In genomic region chr16:30477791-30478190, GRCm38 (mm10) we compare ENCODE assay signal across 22 mouse cellular contexts.
DNase-seq lines count a peak whose midpoint lies in the region; ATAC-seq and TF ChIP-seq lines count a peak whose summit lies in the region.
"Had no signal": no experiment of that assay in that cellular context is flagged by ENCODE, and none has a peak within 500 bp of the region (broad histone marks: within the 10 kb centered on the region; RNA-seq: fewer than 3 reads in every experiment).

No protein-coding gene starts in this region.

- 86% methylated on average over 5 of the region's 5 CpGs for WGBS in kidney, embryonic 15.5 days
- 78% methylated on average over 5 of the region's 5 CpGs for WGBS in liver, adult 2 months
- 75% methylated on average over 5 of the region's 5 CpGs for WGBS in liver, embryonic 11.5 days

- no peaks in the 10 kb centered on the region for H3K9me3 ChIP-seq in kidney, embryonic 15.5 days (replicated peaks)
- H3K9me3 ChIP-seq in liver, embryonic 11.5 days (ENCODE audit: control insufficient read depth, low read length) = no peaks in the 10 kb centered on the region
- H3K9me3 ChIP-seq: embryonic facial prominence, embryonic 13.5 days; embryonic facial prominence, embryonic 15.5 days; forebrain, embryonic 10.5 days; forebrain, embryonic 12.5 days had no signal

- no peak overlapping the region for H3K4me2 ChIP-seq in kidney, embryonic 15.5 days
- no peak overlapping the region for H3K4me2 ChIP-seq in liver, embryonic 11.5 days
- H3K4me2 ChIP-seq: embryonic facial prominence, embryonic 13.5 days; embryonic facial prominence, embryonic 15.5 days; forebrain, embryonic 12.5 days had no signal

- no peak for TF ChIP-seq POLR2A in liver, adult 2 months (IDR thresholded peaks at IDR 0.05; ENCODE audit: extremely low read depth, insufficient read depth, low read length)

- no peak overlapping the region for H3K9ac ChIP-seq in kidney, embryonic 15.5 days
- H3K9ac ChIP-seq in liver, adult 2 months (ENCODE audit: low read depth, low read length) = no peak overlapping the region
- H3K9ac ChIP-seq in liver, embryonic 11.5 days (ENCODE audit: low read depth, low read length) = no peak overlapping the region
- H3K9ac ChIP-seq: embryonic facial prominence, embryonic 13.5 days; embryonic facial prominence, embryonic 15.5 days; forebrain, embryonic 12.5 days had no signal

- peaks cover 11% of the 10 kb centered on the region; the same call in 1 of the 2 replicates for H3K4me1 ChIP-seq in kidney, embryonic 15.5 days
- H3K4me1 ChIP-seq in liver, adult 2 months (ENCODE audit: control insufficient read depth, insufficient read depth, low read length) = no peaks in the 10 kb centered on the region
- no peaks in the 10 kb centered on the region for H3K4me1 ChIP-seq in liver, embryonic 11.5 days (replicated peaks; ENCODE audit: control insufficient read depth, insufficient read depth, low read length)

- H3K27ac ChIP-seq in kidney, embryonic 15.5 days = peak overlapping the region; percentile 63; the same call in 1 of the 2 replicates
- no peak overlapping the region for H3K27ac ChIP-seq in liver, adult 2 months (replicated peaks; ENCODE audit: insufficient read depth, low read depth, low read length)
- H3K27ac ChIP-seq in liver, embryonic 11.5 days (ENCODE audit: low read depth, low read length) = no peak overlapping the region
- H3K27ac ChIP-seq: embryonic facial prominence, embryonic 15.5 days; forebrain, embryonic 10.5 days; forebrain, embryonic 12.5 days had no signal

- no peak overlapping the region for H3K4me3 ChIP-seq in kidney, embryonic 15.5 days (replicated peaks)
- H3K4me3 ChIP-seq in liver, adult 2 months (ENCODE audit: insufficient read depth, low read depth, low read length) = no peak overlapping the region
- no peak overlapping the region for H3K4me3 ChIP-seq in liver, embryonic 11.5 days (ENCODE audit: low read depth, low read length)
- H3K4me3 ChIP-seq: embryonic facial prominence, embryonic 13.5 days; embryonic facial prominence, embryonic 15.5 days; erythroblast, embryonic 14.5 days; forebrain, embryonic 10.5 days; forebrain, embryonic 12.5 days had no signal

- peak; percentile 13 to 33 for DNase-seq in kidney, adult 8-10 months
- DNase-seq in kidney, adult 11 months = no peak
- DNase-seq in kidney, postnatal 10 days = no peak
- DNase-seq in liver, adult 2 months (ENCODE audit: extremely low read depth, low read depth, low spot score) = peak; percentile 77
- DNase-seq in liver, embryonic 11.5 days (ENCODE audit: low spot score) = no peak
- DNase-seq: adrenal gland, adult 2 months; adrenal gland, postnatal 10 days; adrenal gland, postnatal 25 days; cerebellum, adult 11 months; cerebellum, adult 18-20 months; cerebellum, adult 8-10 months; cerebellum, adult 9-11 months; cerebellum, postnatal 14 days; cerebellum, postnatal 36 days; embryo, embryonic 11 days had no signal

- H3K36me3 ChIP-seq in kidney, embryonic 15.5 days = no peaks in the 10 kb centered on the region
- H3K36me3 ChIP-seq in liver, adult 2 months (ENCODE audit: control insufficient read depth, insufficient read depth, low read length) = no peaks in the 10 kb centered on the region
- no peaks in the 10 kb centered on the region for H3K36me3 ChIP-seq in liver, embryonic 11.5 days (ENCODE audit: control insufficient read depth, insufficient read depth, low read length)
- H3K36me3 ChIP-seq: embryonic facial prominence, embryonic 13.5 days; embryonic facial prominence, embryonic 15.5 days; forebrain, embryonic 10.5 days; forebrain, embryonic 12.5 days had no signal

- no peaks in the 10 kb centered on the region for H3K27me3 ChIP-seq in kidney, embryonic 15.5 days
- H3K27me3 ChIP-seq in liver, adult 2 months (ENCODE audit: control insufficient read depth, insufficient read depth, low read length) = no peaks in the 10 kb centered on the region
- no peaks in the 10 kb centered on the region; the same call in none of the 2 replicates for H3K27me3 ChIP-seq in liver, embryonic 11.5 days (replicated peaks; ENCODE audit: control insufficient read depth, insufficient read depth, low read length)
- H3K27me3 ChIP-seq: embryonic facial prominence, embryonic 13.5 days; embryonic facial prominence, embryonic 15.5 days had no signal

- no peaks in the 10 kb centered on the region for H3K79me2 ChIP-seq in liver, adult 2 months (ENCODE audit: control insufficient read depth, insufficient read depth, low read length)

- ATAC-seq in kidney, embryonic 15.5 days (replicated peaks; ENCODE audit: low FRiP score) = no peak
- no peak for ATAC-seq in liver, embryonic 11.5 days (replicated peaks; ENCODE audit: low FRiP score)
- ATAC-seq: forebrain, embryonic 14.5 days had no signal

- no peak for TF ChIP-seq CTCF in liver, adult 2 months (IDR thresholded peaks at IDR 0.05; ENCODE audit: low read depth, low read length)

Comparison
In these comparisons a context has a peak if more than half of its experiments do, and no peak if none do; other contexts are left out.
1. DNase-seq: peak in kidney, adult 8-10 months (2 of 2) and liver, adult 2 months (single experiment); none in kidney, adult 11 months (single experiment), kidney, postnatal 10 days (single experiment) and liver, embryonic 11.5 days (single experiment).